Comparison of ENCODE assay signal across 11 mouse cellular contexts in the genomic region with DNA sequence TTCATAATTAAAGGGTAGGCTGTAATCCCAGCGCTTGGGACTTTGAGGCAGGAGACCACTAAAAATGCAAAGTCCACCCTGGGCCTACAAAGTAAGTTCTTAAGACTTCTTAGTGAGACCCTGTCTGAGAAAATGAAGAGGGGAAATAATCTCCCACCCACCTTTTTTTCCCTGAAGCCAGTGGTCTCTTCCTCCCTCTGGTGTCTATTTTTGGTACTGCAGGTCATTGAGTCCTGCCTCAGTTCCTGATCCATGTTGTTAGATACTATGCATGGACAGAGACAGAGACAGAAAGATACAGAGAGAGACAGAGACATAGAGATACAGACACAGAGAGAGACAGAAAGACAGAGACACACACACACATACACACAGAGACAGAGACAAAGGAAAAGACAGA. TPM values are rescaled to one million over a fixed set of nuclear protein-coding genes. Genes with fewer than 3 reads are reported as not detected.
DNase-seq lines count a peak whose midpoint lies in the region; ATAC-seq and TF ChIP-seq lines count a peak whose summit lies in the region.
"Had no signal": no experiment of that assay in that cellular context is flagged by ENCODE, and none has a peak within 500 bp of the region (broad histone marks: within the 10 kb centered on the region; RNA-seq: fewer than 3 reads in every experiment).

No protein-coding gene starts in this region.

- peak; percentile 76 for DNase-seq in forebrain, postnatal 0 days
- no peak for DNase-seq in liver, postnatal 0 days
- peak; percentile 29 for DNase-seq in c-Kit-positive CD71-negative TER-119-negative erythroid progenitor cells, embryonic 14.5 days (ENCODE audit: low read depth)
- peak; percentile 33 for DNase-seq in limb, embryonic 10.5 days (ENCODE audit: low spot score)
- DNase-seq in yolk sac, embryonic 10.5 days (ENCODE audit: low spot score): no peak

- no peaks in the 10 kb centered on the region for H3K27me3 ChIP-seq in forebrain, postnatal 0 days (ENCODE audit: insufficient read depth, low read length)
- no peaks in the 10 kb centered on the region for H3K27me3 ChIP-seq in forebrain, embryonic 15.5 days
- no peaks in the 10 kb centered on the region for H3K27me3 ChIP-seq in liver, postnatal 0 days (ENCODE audit: insufficient read depth, low read length)
- no peaks in the 10 kb centered on the region for H3K27me3 ChIP-seq in liver, embryonic 12.5 days (replicated peaks)
- no peaks in the 10 kb centered on the region for H3K27me3 ChIP-seq in limb, embryonic 10.5 days (ENCODE audit: low read depth, poor library complexity, severe bottlenecking)

- H3K4me1 ChIP-seq in forebrain, postnatal 0 days (ENCODE audit: insufficient read depth): no peaks in the 10 kb centered on the region
- no peaks in the 10 kb centered on the region for H3K4me1 ChIP-seq in forebrain, embryonic 15.5 days
- H3K4me1 ChIP-seq in liver, postnatal 0 days (ENCODE audit: insufficient read depth): no peaks in the 10 kb centered on the region
- no peaks in the 10 kb centered on the region for H3K4me1 ChIP-seq in liver, embryonic 12.5 days
- H3K4me1 ChIP-seq in limb, embryonic 10.5 days: no peaks in the 10 kb centered on the region

- H3K9ac ChIP-seq in forebrain, postnatal 0 days: no peak overlapping the region
- H3K9ac ChIP-seq in forebrain, embryonic 15.5 days (replicated peaks): no peak overlapping the region
- H3K9ac ChIP-seq in liver, postnatal 0 days (replicated peaks): no peak overlapping the region
- H3K9ac ChIP-seq in liver, embryonic 12.5 days: no peak overlapping the region
- H3K9ac ChIP-seq: heart, embryonic 13.5 days had no signal

- TF ChIP-seq CTCF in forebrain, postnatal 0 days (IDR thresholded peaks at IDR 0.05; ENCODE audit: low read depth): peak; percentile 94
- TF ChIP-seq CTCF in liver, postnatal 0 days (IDR thresholded peaks at IDR 0.05; ENCODE audit: low read depth): peak; percentile 84

- ATAC-seq in forebrain, postnatal 0 days: no peak
- no peak for ATAC-seq in forebrain, embryonic 15.5 days (replicated peaks)
- ATAC-seq in liver, postnatal 0 days: no peak
- no peak for ATAC-seq in liver, embryonic 12.5 days
- ATAC-seq in granulocyte monocyte progenitor cell, adult 5-6 weeks (replicated peaks; ENCODE audit: poor library complexity, severe bottlenecking): no peak; the same call in 1 of the 2 replicates

- TF ChIP-seq EP300 in liver, postnatal 0 days (IDR thresholded peaks at IDR 0.05; ENCODE audit: low read depth): no peak

- H3K9me3 ChIP-seq in forebrain, postnatal 0 days (ENCODE audit: low read length): no peaks in the 10 kb centered on the region
- no peaks in the 10 kb centered on the region for H3K9me3 ChIP-seq in forebrain, embryonic 15.5 days
- no peaks in the 10 kb centered on the region for H3K9me3 ChIP-seq in liver, postnatal 0 days (ENCODE audit: low read length)
- no peaks in the 10 kb centered on the region for H3K9me3 ChIP-seq in liver, embryonic 12.5 days (replicated peaks)
- no peaks in the 10 kb centered on the region for H3K9me3 ChIP-seq in limb, embryonic 10.5 days (replicated peaks)
- H3K9me3 ChIP-seq: heart, embryonic 13.5 days had no signal

- H3K4me2 ChIP-seq in forebrain, postnatal 0 days (ENCODE audit: low read depth): no peak overlapping the region
- no peak overlapping the region for H3K4me2 ChIP-seq in forebrain, embryonic 15.5 days (replicated peaks)
- H3K4me2 ChIP-seq in liver, postnatal 0 days (ENCODE audit: low read depth, low read length): no peak overlapping the region
- no peak overlapping the region for H3K4me2 ChIP-seq in liver, embryonic 12.5 days
- H3K4me2 ChIP-seq: heart, embryonic 13.5 days had no signal

- H3K27ac ChIP-seq in forebrain, postnatal 0 days (ENCODE audit: low read depth, low read length): no peak overlapping the region
- no peak overlapping the region for H3K27ac ChIP-seq in forebrain, embryonic 15.5 days (replicated peaks)
- H3K27ac ChIP-seq in liver, postnatal 0 days (ENCODE audit: low read depth): no peak overlapping the region
- no peak overlapping the region for H3K27ac ChIP-seq in liver, embryonic 12.5 days
- H3K27ac ChIP-seq in limb, embryonic 10.5 days: no peak overlapping the region
- H3K27ac ChIP-seq: heart, embryonic 13.5 days; macrophage had no signal

- no peak overlapping the region for H3K4me3 ChIP-seq in forebrain, postnatal 0 days (ENCODE audit: low read depth, low read length)
- no peak overlapping the region for H3K4me3 ChIP-seq in forebrain, embryonic 15.5 days
- H3K4me3 ChIP-seq in liver, postnatal 0 days (ENCODE audit: low read depth, low read length): no peak overlapping the region
- H3K4me3 ChIP-seq in liver, embryonic 12.5 days: no peak overlapping the region
- H3K4me3 ChIP-seq in limb, embryonic 10.5 days: no peak overlapping the region
- H3K4me3 ChIP-seq: heart, embryonic 13.5 days had no signal

- WGBS in forebrain, postnatal 0 days: 8% methylated on average over 1 of the region's 1 CpGs
- 27% methylated on average over 1 of the region's 1 CpGs for WGBS in forebrain, embryonic 15.5 days
- WGBS in liver, postnatal 0 days (ENCODE audit: insufficient replicate concordance): 24% methylated on average over 1 of the region's 1 CpGs
- 23% methylated on average over 1 of the region's 1 CpGs for WGBS in liver, embryonic 12.5 days (ENCODE audit: insufficient replicate concordance)
- WGBS in limb, embryonic 10.5 days: 11% methylated on average over 1 of the region's 1 CpGs

- no peaks in the 10 kb centered on the region for H3K36me3 ChIP-seq in forebrain, postnatal 0 days (ENCODE audit: insufficient read depth)
- no peaks in the 10 kb centered on the region for H3K36me3 ChIP-seq in forebrain, embryonic 15.5 days
- H3K36me3 ChIP-seq in liver, postnatal 0 days (replicated peaks; ENCODE audit: insufficient read depth, low read length): no peaks in the 10 kb centered on the region
- no peaks in the 10 kb centered on the region for H3K36me3 ChIP-seq in liver, embryonic 12.5 days
- H3K36me3 ChIP-seq in limb, embryonic 10.5 days: no peaks in the 10 kb centered on the region
- H3K36me3 ChIP-seq: heart, embryonic 13.5 days had no signal

RNA-seq across cellular contexts. Expression of a gene that starts 15.1 kb away (rescaled TPM):
- not detected in 2 replicates for total RNA-seq in forebrain, postnatal 0 days (2014; rRNA removed)
- polyA plus RNA-seq in forebrain, postnatal 0 days (2015; fragmentation: Nextera tagmentation; extraction: Ambion mirVana): not detected in 2 replicates
- not detected in 2 replicates for polyA plus RNA-seq in forebrain, embryonic 15.5 days (2015; fragmentation: Nextera tagmentation; extraction: Ambion mirVana)
- polyA plus RNA-seq in liver, postnatal 0 days (2015; fragmentation: Nextera tagmentation; extraction: Ambion mirVana): not detected in 2 replicates
- not detected in 2 replicates for polyA plus RNA-seq in liver, embryonic 12.5 days (2016; fragmentation: Nextera tagmentation; extraction: Ambion mirVana)
- polyA plus RNA-seq in limb, embryonic 10.5 days (2016; fragmentation: Nextera tagmentation; extraction: Ambion mirVana): not detected in 2 replicates
- not detected in 2 replicates for total RNA-seq in granulocyte monocyte progenitor cell, adult 5-6 weeks (2014; fragmentation: Nextera tagmentation)
- not detected in 2 replicates for total RNA-seq in granulocyte monocyte progenitor cell, adult 5-6 weeks (2017)
- polyA plus RNA-seq: heart, embryonic 13.5 days; macrophage; testis, adult 2 months had no signal

RNA-seq across cellular contexts. Expression of a gene that starts 18.8 kb away (rescaled TPM):
- not detected in 2 replicates for total RNA-seq in forebrain, postnatal 0 days (2014; rRNA removed)
- not detected in 2 replicates for polyA plus RNA-seq in forebrain, postnatal 0 days (2015; fragmentation: Nextera tagmentation; extraction: Ambion mirVana)
- polyA plus RNA-seq in forebrain, embryonic 15.5 days (2015; fragmentation: Nextera tagmentation; extraction: Ambion mirVana): not detected in 2 replicates
- polyA plus RNA-seq in liver, postnatal 0 days (2015; fragmentation: Nextera tagmentation; extraction: Ambion mirVana): not detected in 2 replicates
- not detected in 2 replicates for polyA plus RNA-seq in liver, embryonic 12.5 days (2016; fragmentation: Nextera tagmentation; extraction: Ambion mirVana)
- polyA plus RNA-seq in limb, embryonic 10.5 days (2016; fragmentation: Nextera tagmentation; extraction: Ambion mirVana): not detected in 2 replicates
- not detected in 2 replicates for total RNA-seq in granulocyte monocyte progenitor cell, adult 5-6 weeks (2014; fragmentation: Nextera tagmentation)
- total RNA-seq in granulocyte monocyte progenitor cell, adult 5-6 weeks (2017): not detected in 2 replicates
- polyA plus RNA-seq: heart, embryonic 13.5 days; macrophage; testis, adult 2 months had no signal

RNA-seq across cellular contexts. Expression of a gene that starts 26.2 kb away (rescaled TPM):
- total RNA-seq in forebrain, postnatal 0 days (2014; rRNA removed): 13.3 and 20.4 TPM in 2 replicates
- 7.0 and 9.8 TPM in 2 replicates for polyA plus RNA-seq in forebrain, postnatal 0 days (2015; fragmentation: Nextera tagmentation; extraction: Ambion mirVana)
- polyA plus RNA-seq in forebrain, embryonic 15.5 days (2015; fragmentation: Nextera tagmentation; extraction: Ambion mirVana): 12.3 and 12.5 TPM in 2 replicates
- polyA plus RNA-seq in liver, postnatal 0 days (2015; fragmentation: Nextera tagmentation; extraction: Ambion mirVana): 0.86 and 0.94 TPM in 2 replicates
- polyA plus RNA-seq in liver, embryonic 12.5 days (2016; fragmentation: Nextera tagmentation; extraction: Ambion mirVana): 1.8 and 2.4 TPM in 2 replicates
- 7.7 and 7.9 TPM in 2 replicates for polyA plus RNA-seq in limb, embryonic 10.5 days (2016; fragmentation: Nextera tagmentation; extraction: Ambion mirVana)
- total RNA-seq in granulocyte monocyte progenitor cell, adult 5-6 weeks (2014; fragmentation: Nextera tagmentation): 0.83 TPM in 1 of 2 replicates, not detected in the other
- not detected in 2 replicates for total RNA-seq in granulocyte monocyte progenitor cell, adult 5-6 weeks (2017)

RNA-seq across cellular contexts. Expression of a gene that starts 29.5 kb away (rescaled TPM):
- total RNA-seq in forebrain, postnatal 0 days (2014; rRNA removed): not detected in 2 replicates
- not detected in 2 replicates for polyA plus RNA-seq in forebrain, postnatal 0 days (2015; fragmentation: Nextera tagmentation; extraction: Ambion mirVana)
- polyA plus RNA-seq in forebrain, embryonic 15.5 days (2015; fragmentation: Nextera tagmentation; extraction: Ambion mirVana): not detected in 2 replicates
- not detected in 2 replicates for polyA plus RNA-seq in liver, postnatal 0 days (2015; fragmentation: Nextera tagmentation; extraction: Ambion mirVana)
- not detected in 2 replicates for polyA plus RNA-seq in liver, embryonic 12.5 days (2016; fragmentation: Nextera tagmentation; extraction: Ambion mirVana)
- polyA plus RNA-seq in limb, embryonic 10.5 days (2016; fragmentation: Nextera tagmentation; extraction: Ambion mirVana): not detected in 2 replicates
- not detected in 2 replicates for total RNA-seq in granulocyte monocyte progenitor cell, adult 5-6 weeks (2014; fragmentation: Nextera tagmentation)
- not detected in 2 replicates for total RNA-seq in granulocyte monocyte progenitor cell, adult 5-6 weeks (2017)
- polyA plus RNA-seq: heart, embryonic 13.5 days; macrophage; testis, adult 2 months had no signal

RNA-seq across cellular contexts. Expression of a gene that starts 51.1 kb away (rescaled TPM):
- not detected in 2 replicates for total RNA-seq in forebrain, postnatal 0 days (2014; rRNA removed)
- polyA plus RNA-seq in forebrain, postnatal 0 days (2015; fragmentation: Nextera tagmentation; extraction: Ambion mirVana): not detected in 2 replicates
- polyA plus RNA-seq in forebrain, embryonic 15.5 days (2015; fragmentation: Nextera tagmentation; extraction: Ambion mirVana): not detected in 2 replicates
- not detected in 2 replicates for polyA plus RNA-seq in liver, postnatal 0 days (2015; fragmentation: Nextera tagmentation; extraction: Ambion mirVana)
- polyA plus RNA-seq in liver, embryonic 12.5 days (2016; fragmentation: Nextera tagmentation; extraction: Ambion mirVana): not detected in 2 replicates
- not detected in 2 replicates for polyA plus RNA-seq in limb, embryonic 10.5 days (2016; fragmentation: Nextera tagmentation; extraction: Ambion mirVana)
- not detected in 2 replicates for total RNA-seq in granulocyte monocyte progenitor cell, adult 5-6 weeks (2014; fragmentation: Nextera tagmentation)
- total RNA-seq in granulocyte monocyte progenitor cell, adult 5-6 weeks (2017): not detected in 2 replicates
- polyA plus RNA-seq: heart, embryonic 13.5 days; macrophage; testis, adult 2 months had no signal

Comparison
In these comparisons a context has a peak if more than half of its experiments do, and no peak if none do; other contexts are left out.
1. DNase-seq: peak in forebrain, postnatal 0 days (single experiment), c-Kit-positive CD71-negative TER-119-negative erythroid progenitor cells, embryonic 14.5 days (single experiment) and limb, embryonic 10.5 days (single experiment); none in liver, postnatal 0 days (single experiment) and yolk sac, embryonic 10.5 days (single experiment).